In the genomic region with DNA sequence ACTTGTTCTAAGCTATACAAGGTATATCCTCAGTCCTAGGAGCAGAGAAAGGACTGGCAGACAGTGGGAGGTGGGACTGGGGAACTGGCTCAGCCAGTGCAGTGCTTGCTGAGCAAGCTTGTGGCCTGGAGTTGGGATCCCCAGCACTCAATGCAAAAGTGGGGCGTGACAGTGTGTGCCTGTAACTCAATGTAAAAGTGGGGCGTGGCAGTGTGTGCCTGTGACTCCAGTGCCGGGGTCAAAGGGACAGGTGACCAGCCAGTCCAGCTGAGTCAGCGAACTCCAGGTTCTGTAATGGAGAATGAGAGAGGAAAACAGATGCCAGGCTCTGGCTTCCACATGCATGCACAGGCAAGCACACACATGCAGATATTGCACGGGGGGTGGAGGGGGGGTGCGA, we compare ENCODE assay signal across 10 mouse cellular contexts. TPM values are rescaled to one million over a fixed set of nuclear protein-coding genes. Genes with fewer than 3 reads are reported as not detected.
DNase-seq lines count a peak whose midpoint lies in the region; ATAC-seq and TF ChIP-seq lines count a peak whose summit lies in the region.
"Had no signal": no experiment of that assay in that cellular context is flagged by ENCODE, and none has a peak within 500 bp of the region (broad histone marks: within the 10 kb centered on the region; RNA-seq: fewer than 3 reads in every experiment).

No protein-coding gene starts in this region.

- H3K9me3 ChIP-seq in forebrain, embryonic 10.5 days: no peaks in the 10 kb centered on the region
- no peaks in the 10 kb centered on the region for H3K9me3 ChIP-seq in forebrain, postnatal 0 days (ENCODE audit: low read length)
- H3K9me3 ChIP-seq in kidney, embryonic 16.5 days (ENCODE audit: low read length): no peaks in the 10 kb centered on the region
- H3K9me3 ChIP-seq: hindbrain, embryonic 15.5 days had no signal

- H3K9ac ChIP-seq in forebrain, postnatal 0 days: no peak overlapping the region
- no peak overlapping the region for H3K9ac ChIP-seq in kidney, embryonic 16.5 days (replicated peaks; ENCODE audit: low read length)
- H3K9ac ChIP-seq: hindbrain, embryonic 15.5 days had no signal

- WGBS in forebrain, embryonic 10.5 days: 82% methylated on average over 6 of the region's 6 CpGs
- WGBS in forebrain, postnatal 0 days: 92% methylated on average over 6 of the region's 6 CpGs
- WGBS in kidney, embryonic 16.5 days: 73% methylated on average over 6 of the region's 6 CpGs

- no peak for DNase-seq in forebrain, embryonic 10.5 days (ENCODE audit: extremely low spot score, low spot score)
- DNase-seq in forebrain, postnatal 0 days: no peak
- DNase-seq in lung, adult 18-20 months: peak; percentile 65 to 79
- no peak for DNase-seq in lung, postnatal 10 days
- peak; percentile 76 for DNase-seq in lung, postnatal 36 days
- no peak for DNase-seq in right cerebral cortex, adult 18-20 months
- no peak for DNase-seq in spleen, adult 12 weeks (ENCODE audit: low spot score)
- DNase-seq: cerebellum, adult 8-10 months had no signal

- 0 out of 2 replicates have a peak, but pooled peaks cover 2% of the 10 kb centered on the region for H3K36me3 ChIP-seq in forebrain, embryonic 10.5 days (replicated peaks)
- H3K36me3 ChIP-seq in forebrain, postnatal 0 days (ENCODE audit: insufficient read depth): no peaks in the 10 kb centered on the region
- peaks cover 1% of the 10 kb centered on the region; the same call in 1 of the 2 replicates for H3K36me3 ChIP-seq in kidney, embryonic 16.5 days (ENCODE audit: insufficient read depth, low read length)
- H3K36me3 ChIP-seq: hindbrain, embryonic 15.5 days had no signal

- H3K4me1 ChIP-seq in forebrain, embryonic 10.5 days: peaks cover 30% of the 10 kb centered on the region
- 0 out of 2 replicates have a peak, but pooled peaks cover 7% of the 10 kb centered on the region for H3K4me1 ChIP-seq in forebrain, postnatal 0 days (ENCODE audit: insufficient read depth)
- peaks cover 33% of the 10 kb centered on the region for H3K4me1 ChIP-seq in kidney, embryonic 16.5 days (ENCODE audit: insufficient read depth, low read length)
- H3K4me1 ChIP-seq: hindbrain, embryonic 15.5 days had no signal

- ATAC-seq in forebrain, postnatal 0 days: no peak
- no peak for ATAC-seq in kidney, embryonic 16.5 days (ENCODE audit: low FRiP score, low TSS enrichment)

- no peaks in the 10 kb centered on the region for H3K27me3 ChIP-seq in forebrain, embryonic 10.5 days (ENCODE audit: poor library complexity, severe bottlenecking)
- H3K27me3 ChIP-seq in forebrain, postnatal 0 days (ENCODE audit: insufficient read depth, low read length): no peaks in the 10 kb centered on the region
- no peaks in the 10 kb centered on the region for H3K27me3 ChIP-seq in kidney, embryonic 16.5 days (ENCODE audit: insufficient read depth, low read length)
- H3K27me3 ChIP-seq: hindbrain, embryonic 15.5 days had no signal

- H3K27ac ChIP-seq in forebrain, embryonic 10.5 days: 0 out of 2 replicates have a peak overlapping the region, but pooled peaks have one; percentile 53
- no peak overlapping the region for H3K27ac ChIP-seq in forebrain, postnatal 0 days (ENCODE audit: low read depth, low read length)
- H3K27ac ChIP-seq in kidney, embryonic 16.5 days (ENCODE audit: low read length): peak overlapping the region; percentile 25; the same call in 1 of the 2 replicates
- H3K27ac ChIP-seq: hindbrain, embryonic 15.5 days had no signal

- TF ChIP-seq CTCF in forebrain, postnatal 0 days (IDR thresholded peaks at IDR 0.05; ENCODE audit: low read depth): no peak

- H3K4me2 ChIP-seq in forebrain, postnatal 0 days (ENCODE audit: low read depth): no peak overlapping the region
- no peak overlapping the region for H3K4me2 ChIP-seq in kidney, embryonic 16.5 days (replicated peaks; ENCODE audit: low read depth, low read length)
- H3K4me2 ChIP-seq: hindbrain, embryonic 15.5 days had no signal

- H3K4me3 ChIP-seq in forebrain, embryonic 10.5 days: no peak overlapping the region
- no peak overlapping the region for H3K4me3 ChIP-seq in forebrain, postnatal 0 days (ENCODE audit: low read depth, low read length)
- H3K4me3 ChIP-seq in kidney, embryonic 16.5 days (ENCODE audit: low read length): no peak overlapping the region
- H3K4me3 ChIP-seq: hindbrain, embryonic 15.5 days had no signal

RNA-seq across cellular contexts. Expression of a gene that starts 57.0 kb away (rescaled TPM):
- polyA plus RNA-seq in forebrain, embryonic 10.5 days (2016; fragmentation: Nextera tagmentation; extraction: Ambion mirVana): 13.6 and 15.2 TPM in 2 replicates
- 3.3 and 6.5 TPM in 2 replicates for total RNA-seq in forebrain, postnatal 0 days (2014; rRNA removed)
- 2.7 and 3.8 TPM in 2 replicates for polyA plus RNA-seq in forebrain, postnatal 0 days (2015; fragmentation: Nextera tagmentation; extraction: Ambion mirVana)
- 53.7 and 56.3 TPM in 2 replicates for polyA plus RNA-seq in kidney, embryonic 16.5 days (2015; fragmentation: Nextera tagmentation; extraction: Ambion mirVana)

Comparison
In these comparisons a context has a peak if more than half of its experiments do, and no peak if none do; other contexts are left out.
1. DNase-seq: peak in lung, adult 18-20 months (2 of 2) and lung, postnatal 36 days (single experiment); none in forebrain, embryonic 10.5 days (single experiment), forebrain, postnatal 0 days (single experiment), lung, postnatal 10 days (single experiment), right cerebral cortex, adult 18-20 months (single experiment) and spleen, adult 12 weeks (single experiment).